Mouse (Mus musculus): ENCODE results near the gene Dap3. TPM values are rescaled to one million over a fixed set of nuclear protein-coding genes. Genes with fewer than 3 reads are reported as not detected.
"Not testable (repeated sequence)": the region's sequence is repeated elsewhere in the genome, so short reads cannot be mapped to it uniquely, and the experiment has no call there.

Dap3 gene
- 53.6 and 69.7 TPM in 2 replicates for total RNA-seq (2014; rRNA removed)
- 117 and 118 TPM in 2 replicates for polyA plus RNA-seq (2015; fragmentation: Nextera tagmentation; extraction: Ambion mirVana)

DNA sequence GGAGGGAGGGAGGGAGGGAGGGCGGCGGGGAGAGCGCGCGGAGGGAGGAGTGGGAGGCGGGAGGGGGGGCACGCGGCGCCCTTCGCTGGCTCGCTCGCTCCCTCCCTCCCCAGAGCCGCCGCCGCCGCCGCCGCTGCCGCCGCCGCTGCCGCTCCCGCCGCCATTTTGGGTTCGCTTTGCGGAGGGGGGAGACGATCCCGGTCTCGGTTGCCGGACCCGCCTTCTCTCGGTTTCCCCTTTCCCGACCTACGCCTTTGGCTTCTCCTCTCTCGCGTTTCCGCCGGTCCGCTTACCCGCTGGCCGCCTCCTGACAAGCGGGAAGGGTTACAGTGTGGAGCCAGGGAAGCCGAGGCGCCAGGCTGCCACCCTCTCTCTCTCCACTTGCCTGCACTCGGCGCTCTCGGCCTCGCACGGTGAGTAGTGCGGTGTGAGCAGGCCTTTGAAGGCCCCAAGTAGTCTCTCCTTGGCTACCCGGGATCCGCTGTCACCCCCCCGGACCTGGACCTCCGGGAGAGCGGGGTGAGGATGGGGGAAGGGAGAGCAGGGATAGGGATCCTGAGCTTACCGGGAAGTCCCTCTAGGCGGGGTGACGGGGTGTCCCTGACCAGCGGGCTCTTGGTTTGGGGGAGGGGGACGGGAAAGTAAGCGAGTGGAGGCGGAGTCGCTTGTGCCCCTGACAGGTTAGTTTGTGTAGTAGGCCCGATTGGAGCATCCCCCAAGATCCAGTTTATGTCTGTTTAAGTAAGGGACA lies at the start of gene Dap3, which contains the start of gene Ash1l:
TSS of gene Dap3 (minus strand) at position 606 of the 751 bp plus-strand sequence.
TSS of gene Ash1l (plus strand) at position 47 of the 751 bp plus-strand sequence.
- H3K4me1 ChIP-seq (ENCODE audit: insufficient read depth, low read length), result peaks cover 27% of the 10 kb centered on the region; the same call in 1 of the 2 replicates
- no peaks in the 10 kb centered on the region for H3K9me3 ChIP-seq (ENCODE audit: low read length)
- DNase-seq (ENCODE audit: low spot score) (peak; percentile 83), ATAC-seq (peak; percentile 90)
- H3K27ac ChIP-seq, result peak within 1 kb of the TSS; percentile 100
- TF ChIP-seq CTCF (IDR thresholded peaks at IDR 0.05; ENCODE audit: low read depth), result peak; percentile 67
- H3K9ac ChIP-seq (replicated peaks; ENCODE audit: low read length), result peak within 1 kb of the TSS; percentile 97
- H3K4me2 ChIP-seq (ENCODE audit: low read depth, low read length), result peak within 1 kb of the TSS; percentile 83
- H3K4me3 ChIP-seq (ENCODE audit: low read length), result peak within 1 kb of the TSS; percentile 94
- 1% methylated on average over 29 of the region's 64 CpGs for WGBS
- H3K36me3 ChIP-seq (ENCODE audit: insufficient read depth, low read length), result no peaks in the 10 kb centered on the region
- H3K27me3 ChIP-seq (ENCODE audit: insufficient read depth, low read length), result no peaks in the 10 kb centered on the region

- Histone ChIP-seq H3K9ac (replicated peaks; ENCODE audit: low read length) (no peak overlapping the region), H3K36me3 (ENCODE audit: insufficient read depth, low read length) (no peaks in the 10 kb centered on the region), H3K4me2 (ENCODE audit: low read depth, low read length) (no peak overlapping the region), H3K27me3 (ENCODE audit: insufficient read depth, low read length) (no peaks in the 10 kb centered on the region), H3K9me3 (ENCODE audit: low read length) (no peaks in the 10 kb centered on the region), H3K4me3 (ENCODE audit: low read length) (no peak overlapping the region), H3K4me1 (ENCODE audit: insufficient read depth, low read length) (no peaks in the 10 kb centered on the region), H3K27ac (no peak overlapping the region)
- 79% methylated on average over 2 of the region's 2 CpGs for WGBS
- TF ChIP-seq CTCF (IDR thresholded peaks at IDR 0.05; ENCODE audit: low read depth), result no peak
- ATAC-seq, result no peak
- DNase-seq (ENCODE audit: low spot score), result no peak
Observed at GRCm38 (mm10) chr3:88992793-88993192, 41.8 kb upstream of the Dap3 start.

GRCm38 (mm10) chr3:88983921-88984381 lies 33.0 kb upstream of the Dap3 start:
- WGBS, result 16% methylated on average over 4 of the region's 4 CpGs

DNA sequence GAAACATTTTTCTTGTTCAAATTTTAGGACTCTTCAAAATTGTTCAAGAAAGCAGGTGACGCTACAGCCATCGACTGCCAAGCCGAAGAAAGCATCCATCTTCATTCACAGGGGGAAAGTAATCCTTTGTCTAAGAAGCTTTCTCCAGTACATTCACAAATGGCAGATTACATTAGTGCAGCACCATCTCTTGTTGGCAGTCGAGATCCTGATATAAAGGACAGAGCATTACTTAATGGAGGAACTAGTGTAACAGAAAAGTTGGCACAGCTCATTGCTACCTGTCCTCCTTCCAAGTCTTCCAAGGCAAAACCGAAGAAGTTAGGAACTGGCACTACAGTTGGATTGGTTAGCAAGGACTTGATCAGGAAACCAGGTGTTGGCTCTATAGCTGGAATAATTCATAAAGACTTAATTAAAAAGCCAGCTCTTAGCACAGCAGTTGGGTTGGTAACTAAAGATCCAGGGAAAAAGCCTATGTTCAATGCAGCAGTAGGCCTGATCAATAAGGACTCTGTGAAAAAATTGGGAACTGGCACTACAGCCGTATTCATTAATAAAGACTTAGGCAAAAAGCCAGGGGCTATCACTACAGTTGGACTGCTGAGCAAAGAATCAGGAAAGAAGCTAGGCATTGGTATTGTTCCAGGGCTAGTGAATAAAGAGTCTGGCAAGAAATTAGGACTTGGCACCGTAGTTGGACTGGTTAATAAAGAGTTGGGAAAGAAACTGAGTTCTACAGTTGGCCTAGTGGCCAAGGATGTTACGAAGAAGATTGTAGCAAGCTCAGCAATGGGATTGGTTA lies 30.4 kb upstream of the Dap3 start:
- no peaks in the 10 kb centered on the region for H3K27me3 ChIP-seq (ENCODE audit: insufficient read depth, low read length)
- peak; percentile 76 for DNase-seq (ENCODE audit: low spot score)
- H3K4me3 ChIP-seq (ENCODE audit: low read length), result no peak overlapping the region
- no peak overlapping the region for H3K4me2 ChIP-seq (ENCODE audit: low read depth, low read length)
- no peak for ATAC-seq
- H3K36me3 ChIP-seq (ENCODE audit: insufficient read depth, low read length), result peaks cover 29% of the 10 kb centered on the region; the same call in 1 of the 2 replicates
- H3K27ac ChIP-seq, result peak overlapping the region; percentile 41; the same call in 1 of the 2 replicates
- H3K4me1 ChIP-seq (ENCODE audit: insufficient read depth, low read length), result peaks cover 2% of the 10 kb centered on the region; the same call in 1 of the 2 replicates
- TF ChIP-seq CTCF (IDR thresholded peaks at IDR 0.05; ENCODE audit: low read depth), result no peak
- no peaks in the 10 kb centered on the region for H3K9me3 ChIP-seq (ENCODE audit: low read length)
- H3K9ac ChIP-seq (replicated peaks; ENCODE audit: low read length), result no peak overlapping the region
- WGBS, result 54% methylated on average over 8 of the region's 8 CpGs

More at GRCm38 (mm10) chr3:88983921-88984381, 33.0 kb upstream of the Dap3 start:
- no peak for TF ChIP-seq CTCF (IDR thresholded peaks at IDR 0.05; ENCODE audit: low read depth)
- no peak overlapping the region for H3K4me2 ChIP-seq (ENCODE audit: low read depth, low read length)
- H3K4me3 ChIP-seq (ENCODE audit: low read length), result no peak overlapping the region
- peak; percentile 59 for DNase-seq (ENCODE audit: low spot score)
- no peaks in the 10 kb centered on the region for H3K9me3 ChIP-seq (ENCODE audit: low read length)
- ATAC-seq, result no peak
- H3K36me3 ChIP-seq (ENCODE audit: insufficient read depth, low read length), result peaks cover 29% of the 10 kb centered on the region; the same call in 1 of the 2 replicates
- H3K9ac ChIP-seq (replicated peaks; ENCODE audit: low read length), result no peak overlapping the region
- no peak overlapping the region for H3K27ac ChIP-seq
- H3K4me1 ChIP-seq (ENCODE audit: insufficient read depth, low read length), result peaks cover 2% of the 10 kb centered on the region; the same call in 1 of the 2 replicates
- no peaks in the 10 kb centered on the region for H3K27me3 ChIP-seq (ENCODE audit: insufficient read depth, low read length)

DNA sequence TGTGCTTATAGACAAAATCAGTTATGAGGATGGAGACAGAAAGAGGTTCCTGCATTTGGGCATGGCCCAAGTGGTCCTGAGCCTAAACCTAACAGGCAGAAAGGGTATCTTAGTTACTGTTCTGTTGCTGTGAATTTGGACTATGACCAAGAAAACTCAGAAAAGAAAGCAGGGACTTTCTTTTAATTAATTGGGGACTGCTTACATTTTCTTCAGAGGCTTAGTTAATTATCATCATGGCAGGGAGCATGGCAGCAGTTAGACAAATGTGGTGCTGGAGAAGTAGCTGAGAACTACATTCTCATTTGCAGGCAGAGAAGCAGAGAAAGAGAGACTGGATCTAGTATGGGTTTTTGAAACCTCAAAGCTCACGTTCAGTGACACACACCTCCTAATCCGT lies 24.0 kb upstream of the Dap3 start:
- H3K36me3 ChIP-seq (ENCODE audit: insufficient read depth, low read length), result no peaks in the 10 kb centered on the region
- H3K9ac ChIP-seq (replicated peaks; ENCODE audit: low read length), result no peak overlapping the region
- H3K4me1 ChIP-seq (ENCODE audit: insufficient read depth, low read length), result no peaks in the 10 kb centered on the region
- no peak overlapping the region for H3K4me2 ChIP-seq (ENCODE audit: low read depth, low read length)
- no peaks in the 10 kb centered on the region for H3K27me3 ChIP-seq (ENCODE audit: insufficient read depth, low read length)
- no peak overlapping the region for H3K27ac ChIP-seq
- no peak overlapping the region for H3K4me3 ChIP-seq (ENCODE audit: low read length)
- 54% methylated on average over 2 of the region's 2 CpGs for WGBS
- no peak for TF ChIP-seq CTCF (IDR thresholded peaks at IDR 0.05; ENCODE audit: low read depth)
- no peak for ATAC-seq
- DNase-seq (ENCODE audit: low spot score), result no peak
- no peaks in the 10 kb centered on the region for H3K9me3 ChIP-seq (ENCODE audit: low read length)

DNA sequence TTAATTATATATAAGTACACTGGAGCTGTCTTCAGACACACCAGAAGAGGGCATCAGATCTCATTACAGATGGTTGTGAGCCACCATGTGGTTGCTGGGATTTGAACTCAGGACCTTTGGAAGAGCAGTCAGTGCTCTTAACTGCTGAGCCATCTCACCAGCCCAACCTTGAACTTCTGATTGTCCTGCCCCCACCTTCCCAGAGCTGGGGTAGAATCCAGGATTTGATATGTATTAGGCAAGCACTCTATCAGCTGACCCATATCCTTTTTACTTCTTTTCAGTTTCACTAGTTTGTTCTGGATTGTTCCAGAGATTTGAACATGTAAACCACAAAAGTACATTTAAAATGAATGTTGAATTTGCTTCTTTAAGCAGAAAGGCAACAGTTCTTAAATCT lies 12.2 kb upstream of the Dap3 start:
- H3K4me1 ChIP-seq (ENCODE audit: insufficient read depth, low read length); H3K27me3 ChIP-seq (ENCODE audit: insufficient read depth, low read length); H3K36me3 ChIP-seq (ENCODE audit: insufficient read depth, low read length); H3K4me2 ChIP-seq (ENCODE audit: low read depth, low read length); H3K4me3 ChIP-seq (ENCODE audit: low read length); DNase-seq (ENCODE audit: low spot score); H3K9me3 ChIP-seq (ENCODE audit: low read length); ATAC-seq; H3K27ac ChIP-seq; H3K9ac ChIP-seq (replicated peaks; ENCODE audit: low read length): not testable (repeated sequence)

All from hindbrain, postnatal 0 days (tissue).